Mouse (Mus musculus) CH12.LX (cell line): ENCODE results near the gene Zkscan4. TPM values are rescaled to one million over a fixed set of nuclear protein-coding genes. Genes with fewer than 3 reads are reported as not detected.

Source experiments
- BHLHE40 ChIP-seq: IDR thresholded peaks from 2 replicates; pipeline ENCODE4 v1.6.1; 2011; ENCODE audit warnings: mild to moderate bottlenecking, low read depth, low read length, improper control_type of control experiment
- ETS1 ChIP-seq: conservative IDR thresholded peaks from 2 replicates; pipeline ENCODE4 v1.6.1; 2012; ENCODE audit warnings: low read depth, mild to moderate bottlenecking, inconsistent platforms, low read length, improper control_type of control experiment, moderate library complexity
- JUN ChIP-seq: IDR thresholded peaks from 2 replicates; pipeline ENCODE4 v1.6.1; 2011; ENCODE audit warnings: low read depth, mild to moderate bottlenecking, low read length, improper control_type of control experiment, moderate library complexity; ENCODE audit not compliant: insufficient read depth
- JUND ChIP-seq: conservative IDR thresholded peaks from 2 replicates; pipeline ENCODE4 v1.6.1; 2011; ENCODE audit warnings: low read depth, low read length, improper control_type of control experiment
- KAT2A ChIP-seq: IDR thresholded peaks from 2 replicates; pipeline ENCODE4 v1.6.1; 2012; ENCODE audit warnings: low read length, improper control_type of control experiment, inconsistent platforms; ENCODE audit not compliant: insufficient replicate concordance
- MAFK ChIP-seq: IDR thresholded peaks from 2 replicates; pipeline ENCODE4 v1.6.1; 2011; ENCODE audit warnings: low read length, improper control_type of control experiment; ENCODE audit not compliant: insufficient replicate concordance
- MAX ChIP-seq: IDR thresholded peaks from 2 replicates; pipeline ENCODE4 v1.6.1; 2011; ENCODE audit warnings: low read length, improper control_type of control experiment
- MAZ ChIP-seq: IDR thresholded peaks from 2 replicates; pipeline ENCODE4 v1.6.1; 2012; ENCODE audit warnings: low read depth, mild to moderate bottlenecking, inconsistent platforms, low read length, improper control_type of control experiment, moderate library complexity
- MXI1 ChIP-seq: IDR thresholded peaks from 2 replicates; pipeline ENCODE4 v1.6.1; 2011; ENCODE audit warnings: mild to moderate bottlenecking, low read depth, low read length, improper control_type of control experiment
- NELFE ChIP-seq: IDR thresholded peaks from 2 replicates; pipeline ENCODE4 v1.6.1; 2011; ENCODE audit warnings: low read depth, low read length, improper control_type of control experiment
- TBP ChIP-seq: conservative IDR thresholded peaks from 2 replicates; pipeline ENCODE4 v1.6.1; 2011; ENCODE audit warnings: low read depth, low read length, improper control_type of control experiment
- UBTF ChIP-seq: IDR thresholded peaks from 2 replicates; pipeline ENCODE4 v1.6.1; 2012; ENCODE audit warnings: low read depth, mild to moderate bottlenecking, inconsistent platforms, low read length, improper control_type of control experiment, moderate library complexity
- ZKSCAN1 ChIP-seq: IDR thresholded peaks from 2 replicates; pipeline ENCODE4 v1.6.1; 2012; ENCODE audit warnings: low read depth, inconsistent platforms, low read length, improper control_type of control experiment, borderline replicate concordance
- ZMIZ1 ChIP-seq: IDR thresholded peaks from 2 replicates; pipeline ENCODE4 v1.6.1; 2012; ENCODE audit warnings: low read depth, mild to moderate bottlenecking, inconsistent platforms, low read length, improper control_type of control experiment
- polyA plus RNA-seq: library from polyadenylated mRNA; unstranded; fragments of >175 nt; gene quantifications from 2 replicates; pipeline ENCODE4 v1.2.1, GENCODE M21; 2012; ENCODE audit warnings: low read depth; ENCODE audit not compliant: insufficient read length
- total RNA-seq, 2 experiments: library from RNA; depleted of rRNA; stranded (reverse); fragments of 300-350 nt in 1 of 2; fragments of >200 nt in 1 of 2; gene quantifications; 2 replicates each; pipeline ENCODE4 v1.2.3; 2012 to 2014

The Zkscan4 gene
- total and polyA plus RNA-seq, 3 experiments = not detected

- TF ChIP-seq ZKSCAN1 = no peak
- peak; percentile 65; the same call in 1 of the 2 replicates for TF ChIP-seq UBTF
- no peak for TF ChIP-seq JUND
- 0 out of 2 replicates have a peak, but pooled peaks have one; percentile 42 for TF ChIP-seq TBP
- peak; percentile 85 for TF ChIP-seq NELFE
- 0 out of 2 replicates have a peak, but pooled peaks have one; percentile 63 for TF ChIP-seq KAT2A
- 0 out of 2 replicates have a peak, but pooled peaks have one; percentile 18 for TF ChIP-seq BHLHE40
- TF ChIP-seq MXI1 = peak; percentile 81
- TF ChIP-seq JUN = no peak
- no peak for TF ChIP-seq ETS1
- peak; percentile 73; the same call in 1 of the 2 replicates for TF ChIP-seq ZMIZ1
- TF ChIP-seq MAZ = no peak
- TF ChIP-seq MAFK = no peak
- peak; percentile 69; the same call in 1 of the 2 replicates for TF ChIP-seq MAX
- TF ChIP-seq, all 38 proteins: peak for 20
These were observed 52.1 kb downstream of the Zkscan4 start, which contains the start of gene Zkscan8 (continued) for GRCm38 (mm10) chr13:21530781-21531201.

Other genes with a start within 250 kb of the Zkscan4 start
Only the 20 nearest of the 24 such genes appear.
- gene Gpx5, start 186.2 kb upstream of the Zkscan4 start, total RNA-seq (2012; rRNA removed) = not detected in 2 replicates
- gene Gpx5, start 186.2 kb upstream of the Zkscan4 start, total RNA-seq (2014; rRNA removed) = not detected in 2 replicates
- not detected in 2 replicates for gene Gpx5, start 186.2 kb upstream of the Zkscan4 start, polyA plus RNA-seq
- 0.29 TPM in 1 of 2 replicates, not detected in the other for gene Gpx6, start 166.8 kb upstream of the Zkscan4 start, total RNA-seq (2012; rRNA removed)
- gene Gpx6, start 166.8 kb upstream of the Zkscan4 start, total RNA-seq (2014; rRNA removed) = 1.3 and 1.4 TPM in 2 replicates
- 1.2 and 2.2 TPM in 2 replicates for gene Gpx6, start 166.8 kb upstream of the Zkscan4 start, polyA plus RNA-seq
- gene Olfr1367, start 132.0 kb upstream of the Zkscan4 start, total RNA-seq (2012; rRNA removed) = not detected in 2 replicates
- gene Olfr1367, start 132.0 kb upstream of the Zkscan4 start, total RNA-seq (2014; rRNA removed) = not detected in 2 replicates
- gene Olfr1367, start 132.0 kb upstream of the Zkscan4 start, polyA plus RNA-seq = not detected in 2 replicates
- gene Zscan12, start 116.1 kb upstream of the Zkscan4 start, total RNA-seq (2012; rRNA removed) = 9.9 and 10.2 TPM in 2 replicates
- gene Zscan12, start 116.1 kb upstream of the Zkscan4 start, total RNA-seq (2014; rRNA removed) = 14.7 and 15.1 TPM in 2 replicates
- gene Zscan12, start 116.1 kb upstream of the Zkscan4 start, polyA plus RNA-seq = 10.6 and 10.7 TPM in 2 replicates
- gene Zkscan3, start 76.2 kb upstream of the Zkscan4 start, total RNA-seq (2012; rRNA removed) = 20.0 and 20.9 TPM in 2 replicates
- gene Zkscan3, start 76.2 kb upstream of the Zkscan4 start, total RNA-seq (2014; rRNA removed) = 32.7 and 36.2 TPM in 2 replicates
- 18.1 and 19.1 TPM in 2 replicates for gene Zkscan3, start 76.2 kb upstream of the Zkscan4 start, polyA plus RNA-seq
- 3.1 and 4.0 TPM in 2 replicates for gene Pgbd1, start 37.8 kb upstream of the Zkscan4 start, total RNA-seq (2012; rRNA removed)
- gene Pgbd1, start 37.8 kb upstream of the Zkscan4 start, total RNA-seq (2014; rRNA removed) = 7.0 and 7.4 TPM in 2 replicates
- 3.0 and 3.9 TPM in 2 replicates for gene Pgbd1, start 37.8 kb upstream of the Zkscan4 start, polyA plus RNA-seq
- gene Zscan26, start 25.2 kb upstream of the Zkscan4 start, total RNA-seq (2012; rRNA removed) = 14.8 and 16.0 TPM in 2 replicates
- 20.9 and 25.9 TPM in 2 replicates for gene Zscan26, start 25.2 kb upstream of the Zkscan4 start, total RNA-seq (2014; rRNA removed)
- 13.4 and 14.2 TPM in 2 replicates for gene Zscan26, start 25.2 kb upstream of the Zkscan4 start, polyA plus RNA-seq
- 0.76 and 0.80 TPM in 2 replicates for gene Nkapl, start 10.4 kb upstream of the Zkscan4 start, total RNA-seq (2012; rRNA removed)
- 0.84 and 0.90 TPM in 2 replicates for gene Nkapl, start 10.4 kb upstream of the Zkscan4 start, total RNA-seq (2014; rRNA removed)
- gene Nkapl, start 10.4 kb upstream of the Zkscan4 start, polyA plus RNA-seq = 0.26 and 0.56 TPM in 2 replicates
- gene Gm10065, start 534 bp downstream of the Zkscan4 start, total RNA-seq (2012; rRNA removed) = not detected in 2 replicates
- not detected in 2 replicates for gene Gm10065, start 534 bp downstream of the Zkscan4 start, total RNA-seq (2014; rRNA removed)
- not detected in 2 replicates for gene Gm10065, start 534 bp downstream of the Zkscan4 start, polyA plus RNA-seq
- 0.17 and 0.29 TPM in 2 replicates for gene AK157302, start 16.3 kb downstream of the Zkscan4 start, total RNA-seq (2012; rRNA removed)
- gene AK157302, start 16.3 kb downstream of the Zkscan4 start, total RNA-seq (2014; rRNA removed) = 0.47 TPM in 2 replicates
- gene AK157302, start 16.3 kb downstream of the Zkscan4 start, polyA plus RNA-seq = 0.26 TPM in 1 of 2 replicates, not detected in the other
- 13.5 and 21.0 TPM in 2 replicates for gene Gm11273, start 22.5 kb downstream of the Zkscan4 start, total RNA-seq (2012; rRNA removed)
- gene Gm11273, start 22.5 kb downstream of the Zkscan4 start, total RNA-seq (2014; rRNA removed) = 28.3 and 28.8 TPM in 2 replicates
- 239 and 279 TPM in 2 replicates for gene Gm11273, start 22.5 kb downstream of the Zkscan4 start, polyA plus RNA-seq
- 7.4 and 8.1 TPM in 2 replicates for gene Zkscan8, start 52.2 kb downstream of the Zkscan4 start, total RNA-seq (2012; rRNA removed)
- 7.6 and 8.3 TPM in 2 replicates for gene Zkscan8, start 52.2 kb downstream of the Zkscan4 start, total RNA-seq (2014; rRNA removed)
- 7.3 and 9.7 TPM in 2 replicates for gene Zkscan8, start 52.2 kb downstream of the Zkscan4 start, polyA plus RNA-seq
- gene Olfr1366, start 63.9 kb downstream of the Zkscan4 start, total RNA-seq (2012; rRNA removed) = not detected in 2 replicates
- not detected in 2 replicates for gene Olfr1366, start 63.9 kb downstream of the Zkscan4 start, total RNA-seq (2014; rRNA removed)
- 0.08 and 0.10 TPM in 2 replicates for gene Olfr1366, start 63.9 kb downstream of the Zkscan4 start, polyA plus RNA-seq
- not detected in 2 replicates for gene Olfr1535, start 81.0 kb downstream of the Zkscan4 start, total RNA-seq (2012; rRNA removed)
- gene Olfr1535, start 81.0 kb downstream of the Zkscan4 start, total RNA-seq (2014; rRNA removed) = not detected in 2 replicates
- gene Olfr1535, start 81.0 kb downstream of the Zkscan4 start, polyA plus RNA-seq = not detected in 2 replicates
- gene Olfr1364, start 102.9 kb downstream of the Zkscan4 start, total RNA-seq (2012; rRNA removed) = not detected in 2 replicates
- gene Olfr1364, start 102.9 kb downstream of the Zkscan4 start, total RNA-seq (2014; rRNA removed) = not detected in 2 replicates
- not detected in 2 replicates for gene Olfr1364, start 102.9 kb downstream of the Zkscan4 start, polyA plus RNA-seq
- gene Olfr1362, start 135.1 kb downstream of the Zkscan4 start, total RNA-seq (2012; rRNA removed) = not detected in 2 replicates
- not detected in 2 replicates for gene Olfr1362, start 135.1 kb downstream of the Zkscan4 start, total RNA-seq (2014; rRNA removed)
- gene Olfr1362, start 135.1 kb downstream of the Zkscan4 start, polyA plus RNA-seq = not detected in 2 replicates
- 1.0 and 1.4 TPM in 2 replicates for gene Olfr11, start 163.6 kb downstream of the Zkscan4 start, total RNA-seq (2012; rRNA removed)
- gene Olfr11, start 163.6 kb downstream of the Zkscan4 start, total RNA-seq (2014; rRNA removed) = 0.34 and 0.70 TPM in 2 replicates
- 0.23 and 1.3 TPM in 2 replicates for gene Olfr11, start 163.6 kb downstream of the Zkscan4 start, polyA plus RNA-seq
- gene Olfr1361, start 184.5 kb downstream of the Zkscan4 start, total RNA-seq (2012; rRNA removed) = not detected in 2 replicates
- not detected in 2 replicates for gene Olfr1361, start 184.5 kb downstream of the Zkscan4 start, total RNA-seq (2014; rRNA removed)
- not detected in 2 replicates for gene Olfr1361, start 184.5 kb downstream of the Zkscan4 start, polyA plus RNA-seq
- gene Olfr1360, start 198.5 kb downstream of the Zkscan4 start, total RNA-seq (2012; rRNA removed) = not detected in 2 replicates
- gene Olfr1360, start 198.5 kb downstream of the Zkscan4 start, total RNA-seq (2014; rRNA removed) = not detected in 2 replicates
- not detected in 2 replicates for gene Olfr1360, start 198.5 kb downstream of the Zkscan4 start, polyA plus RNA-seq
- gene Olfr1359, start 219.2 kb downstream of the Zkscan4 start, total RNA-seq (2012; rRNA removed) = not detected in 2 replicates
- not detected in 2 replicates for gene Olfr1359, start 219.2 kb downstream of the Zkscan4 start, total RNA-seq (2014; rRNA removed)
- not detected in 2 replicates for gene Olfr1359, start 219.2 kb downstream of the Zkscan4 start, polyA plus RNA-seq